Mouse (Mus musculus): Measurements from ENCODE around the gene Csrp3. TPM values are rescaled to one million over a fixed set of nuclear protein-coding genes. Genes with fewer than 3 reads are reported as not detected.

Csrp3 gene
- polyA plus RNA-seq, 1 experiment from 2014 or later: 83.7 TPM

GRCm38 (mm10) chr7:48821654-48822053, 26.2 kb downstream of the Csrp3 start:
- Histone ChIP-seq H3K27ac (no peak overlapping the region), H3K27me3 (no peaks in the 10 kb centered on the region), H3K9ac (no peak overlapping the region), H3K9me3 (no peaks in the 10 kb centered on the region), H3K36me3 (peaks cover 50% of the 10 kb centered on the region), H3K4me1 (no peaks in the 10 kb centered on the region), H3K4me2 (no peak overlapping the region), H3K4me3 (no peak overlapping the region)
- no peak for ATAC-seq (ENCODE audit: borderline replicate concordance, extremely low read depth, low FRiP score, low TSS enrichment)
- 92% methylated on average over 5 of the region's 5 CpGs for WGBS

GRCm38 (mm10) chr7:48813594-48813993, 34.2 kb downstream of the Csrp3 start:
- Histone ChIP-seq H3K9ac (no peak overlapping the region), H3K27ac (no peak overlapping the region), H3K36me3 (peaks cover 17% of the 10 kb centered on the region; the same call in 1 of the 2 replicates), H3K27me3 (no peaks in the 10 kb centered on the region), H3K4me3 (no peak overlapping the region), H3K4me1 (no peaks in the 10 kb centered on the region), H3K9me3 (no peaks in the 10 kb centered on the region), H3K4me2 (no peak overlapping the region)
- ATAC-seq (ENCODE audit: borderline replicate concordance, extremely low read depth, low FRiP score, low TSS enrichment): no peak
- WGBS: 88% methylated on average over 1 of the region's 1 CpGs

- Histone ChIP-seq H3K27ac (no peak overlapping the region), H3K36me3 (peaks cover 18% of the 10 kb centered on the region; the same call in 1 of the 2 replicates), H3K9me3 (no peaks in the 10 kb centered on the region), H3K9ac (no peak overlapping the region), H3K4me3 (no peak overlapping the region), H3K4me1 (no peaks in the 10 kb centered on the region), H3K4me2 (no peak overlapping the region), H3K27me3 (no peaks in the 10 kb centered on the region)
- ATAC-seq (ENCODE audit: borderline replicate concordance, extremely low read depth, low FRiP score, low TSS enrichment): peak; percentile 64; the same call in 1 of the 2 replicates
Observed at GRCm38 (mm10) chr7:48812358-48812757, 35.5 kb downstream of the Csrp3 start.

GRCm38 (mm10) chr7:48810652-48811051, 37.2 kb downstream of the Csrp3 start:
- no peaks in the 10 kb centered on the region for H3K27me3 ChIP-seq
- WGBS: 93% methylated on average over 1 of the region's 1 CpGs
- H3K4me2 ChIP-seq: no peak overlapping the region
- no peak overlapping the region for H3K27ac ChIP-seq
- H3K4me1 ChIP-seq: no peaks in the 10 kb centered on the region
- H3K36me3 ChIP-seq: peaks cover 21% of the 10 kb centered on the region; the same call in 1 of the 2 replicates
- ATAC-seq (ENCODE audit: borderline replicate concordance, extremely low read depth, low FRiP score, low TSS enrichment): no peak
- H3K4me3 ChIP-seq: no peak overlapping the region
- H3K9ac ChIP-seq: no peak overlapping the region
- H3K9me3 ChIP-seq: no peaks in the 10 kb centered on the region

GRCm38 (mm10) chr7:48806587-48806986, 41.2 kb downstream of the Csrp3 start:
- no peak for ATAC-seq (ENCODE audit: borderline replicate concordance, extremely low read depth, low FRiP score, low TSS enrichment)
- no peaks in the 10 kb centered on the region for H3K27me3 ChIP-seq
- H3K4me2 ChIP-seq: no peak overlapping the region
- no peak overlapping the region for H3K9ac ChIP-seq
- WGBS: 86% methylated on average over 4 of the region's 4 CpGs
- no peaks in the 10 kb centered on the region for H3K4me1 ChIP-seq
- H3K36me3 ChIP-seq: peaks cover 43% of the 10 kb centered on the region
- no peak overlapping the region for H3K27ac ChIP-seq
- no peaks in the 10 kb centered on the region for H3K9me3 ChIP-seq
- no peak overlapping the region for H3K4me3 ChIP-seq

- Histone ChIP-seq H3K9me3 (no peaks in the 10 kb centered on the region), H3K27ac (no peak overlapping the region), H3K36me3 (peaks cover 41% of the 10 kb centered on the region), H3K4me2 (no peak overlapping the region), H3K4me1 (no peaks in the 10 kb centered on the region), H3K9ac (no peak overlapping the region), H3K4me3 (no peak overlapping the region), H3K27me3 (no peaks in the 10 kb centered on the region)
- ATAC-seq (ENCODE audit: borderline replicate concordance, extremely low read depth, low FRiP score, low TSS enrichment): no peak
- 81% methylated on average over 7 of the region's 7 CpGs for WGBS
Observed at GRCm38 (mm10) chr7:48803381-48803780, 44.5 kb downstream of the Csrp3 start.

- no peak overlapping the region for H3K4me3 ChIP-seq
- H3K9me3 ChIP-seq: no peaks in the 10 kb centered on the region
- WGBS: 81% methylated on average over 3 of the region's 3 CpGs
- H3K9ac ChIP-seq: no peak overlapping the region
- H3K27ac ChIP-seq: no peak overlapping the region
- H3K4me2 ChIP-seq: no peak overlapping the region
- no peaks in the 10 kb centered on the region for H3K27me3 ChIP-seq
- H3K4me1 ChIP-seq: peaks cover 8% of the 10 kb centered on the region
- no peak for ATAC-seq (ENCODE audit: borderline replicate concordance, extremely low read depth, low FRiP score, low TSS enrichment)
- peaks cover 7% of the 10 kb centered on the region; the same call in 1 of the 2 replicates for H3K36me3 ChIP-seq
Observed at GRCm38 (mm10) chr7:48795130-48795529, 52.7 kb downstream of the Csrp3 start.

GRCm38 (mm10) chr7:48791412-48791811, 56.4 kb downstream of the Csrp3 start:
- Histone ChIP-seq H3K36me3 (peaks cover 7% of the 10 kb centered on the region; the same call in 1 of the 2 replicates), H3K27ac (no peak overlapping the region), H3K27me3 (no peaks in the 10 kb centered on the region), H3K9me3 (no peaks in the 10 kb centered on the region), H3K4me1 (peaks cover 15% of the 10 kb centered on the region), H3K4me2 (no peak overlapping the region), H3K4me3 (no peak overlapping the region), H3K9ac (no peak overlapping the region)
- ATAC-seq (ENCODE audit: borderline replicate concordance, extremely low read depth, low FRiP score, low TSS enrichment): no peak
- WGBS: 81% methylated on average over 3 of the region's 3 CpGs

GRCm38 (mm10) chr7:48790117-48790516, 57.7 kb downstream of the Csrp3 start:
- WGBS: 66% methylated on average over 4 of the region's 4 CpGs
- H3K4me3 ChIP-seq: no peak overlapping the region

GRCm38 (mm10) chr7:48788851-48789572, 58.8 kb downstream of the Csrp3 start, which contains the start of gene Zdhhc13:
TSS of gene Zdhhc13 (plus strand) at chr7:48789003.
- peaks cover 15% of the 10 kb centered on the region for H3K4me1 ChIP-seq
- under 1% methylated on average over 53 of the region's 57 CpGs for WGBS
- no peaks in the 10 kb centered on the region for H3K27me3 ChIP-seq
- peak; percentile 99 for ATAC-seq (ENCODE audit: borderline replicate concordance, extremely low read depth, low FRiP score, low TSS enrichment)
- H3K9me3 ChIP-seq: no peaks in the 10 kb centered on the region
- H3K4me3 ChIP-seq: peak within 1 kb of the TSS; percentile 93
- H3K36me3 ChIP-seq: no peaks in the 10 kb centered on the region
- H3K27ac ChIP-seq: peak within 1 kb of the TSS; percentile 83
- peak within 1 kb of the TSS; percentile 71 for H3K4me2 ChIP-seq
- peak within 1 kb of the TSS; percentile 77 for H3K9ac ChIP-seq

More at GRCm38 (mm10) chr7:48790117-48790516, 57.7 kb downstream of the Csrp3 start:
- H3K36me3 ChIP-seq: no peaks in the 10 kb centered on the region
- no peak overlapping the region for H3K9ac ChIP-seq
- no peak overlapping the region for H3K27ac ChIP-seq
- H3K9me3 ChIP-seq: no peaks in the 10 kb centered on the region
- H3K4me2 ChIP-seq: peak overlapping the region; percentile 71
- ATAC-seq (ENCODE audit: borderline replicate concordance, extremely low read depth, low FRiP score, low TSS enrichment): no peak
- H3K27me3 ChIP-seq: no peaks in the 10 kb centered on the region
- H3K4me1 ChIP-seq: peaks cover 15% of the 10 kb centered on the region

- Histone ChIP-seq H3K9ac (no peak overlapping the region), H3K27me3 (no peaks in the 10 kb centered on the region), H3K9me3 (no peaks in the 10 kb centered on the region), H3K4me3 (peak overlapping the region; percentile 93), H3K36me3 (no peaks in the 10 kb centered on the region), H3K4me2 (peak overlapping the region; percentile 71), H3K27ac (peak overlapping the region; percentile 27; the same call in 1 of the 2 replicates), H3K4me1 (peaks cover 15% of the 10 kb centered on the region)
- peak; percentile 28; the same call in 1 of the 2 replicates for ATAC-seq (ENCODE audit: borderline replicate concordance, extremely low read depth, low FRiP score, low TSS enrichment)
- 57% methylated on average over 3 of the region's 3 CpGs for WGBS
Observed at GRCm38 (mm10) chr7:48788348-48788747, 59.5 kb downstream of the Csrp3 start.

- no peaks in the 10 kb centered on the region for H3K27me3 ChIP-seq
- no peak overlapping the region for H3K4me2 ChIP-seq
- H3K9me3 ChIP-seq: no peaks in the 10 kb centered on the region
- H3K4me1 ChIP-seq: peaks cover 6% of the 10 kb centered on the region; the same call in 1 of the 2 replicates
- H3K27ac ChIP-seq: no peak overlapping the region
- WGBS: 73% methylated on average over 11 of the region's 11 CpGs
- H3K9ac ChIP-seq: no peak overlapping the region
- no peak overlapping the region for H3K4me3 ChIP-seq
- no peak for ATAC-seq (ENCODE audit: borderline replicate concordance, extremely low read depth, low FRiP score, low TSS enrichment)
- no peaks in the 10 kb centered on the region for H3K36me3 ChIP-seq
Observed at GRCm38 (mm10) chr7:48784773-48785523, 62.9 kb downstream of the Csrp3 start.

All from lung, embryonic 15.5 days (tissue).